Mouse (Mus musculus) lung, embryonic 15.5 days (tissue): ENCODE data around the gene Pomp. TPM values are rescaled to one million over a fixed set of nuclear protein-coding genes. Genes with fewer than 3 reads are reported as not detected.

Experiments
- ATAC-seq: fragments of 200-750 bp; cut with Nextera tagmentation; 2 replicates; pipeline ENCODE4 v1.8.0; 2017; ENCODE audit warnings: moderate number of reproducible peaks, borderline replicate concordance; ENCODE audit not compliant: low FRiP score, low TSS enrichment; ENCODE audit errors: extremely low read depth
- H3K27ac ChIP-seq: fragments of 300-500 bp; sonication (generic); 2 replicates; pipeline ENCODE4 v1.5.1; 2015; ENCODE audit warnings: moderate library complexity, mild to moderate bottlenecking, inconsistent platforms
- H3K27me3 ChIP-seq: fragments of 300-500 bp; sonication (generic); 2 replicates; pipeline ENCODE4 v1.6.1; 2015; ENCODE audit warnings: inconsistent platforms
- H3K36me3 ChIP-seq: fragments of 300-500 bp; sonication (generic); 2 replicates; pipeline ENCODE4 v1.6.1; 2015; ENCODE audit warnings: inconsistent platforms
- H3K4me1 ChIP-seq: fragments of 300-500 bp; sonication (generic); 2 replicates; pipeline ENCODE4 v1.6.1; 2015; ENCODE audit warnings: inconsistent platforms
- H3K4me2 ChIP-seq: fragments of 300-500 bp; sonication (generic); 2 replicates; pipeline ENCODE4 v1.6.1; 2015; ENCODE audit warnings: inconsistent platforms, mild to moderate bottlenecking, moderate library complexity
- H3K4me3 ChIP-seq: fragments of 300-500 bp; sonication (generic); 2 replicates; pipeline ENCODE4 v1.5.1; 2015; ENCODE audit warnings: mild to moderate bottlenecking, inconsistent platforms
- H3K9ac ChIP-seq: fragments of 300-500 bp; sonication (generic); 2 replicates; pipeline ENCODE4 v1.6.1; 2015; ENCODE audit warnings: inconsistent platforms
- H3K9me3 ChIP-seq: fragments of 300-500 bp; sonication (generic); 2 replicates; pipeline ENCODE4 v1.6.1; 2016; ENCODE audit warnings: inconsistent platforms
- WGBS: fragments of 180-500 bp; shearing (Covaris S2); methylation state at CpG from one replicate; pipeline ENCODE4 v1.1.7; 2015; 5-methylcytosine and 5-hydroxymethylcytosine counted together
- polyA plus RNA-seq: library from polyadenylated mRNA; unstranded; fragments of >200 nt; fragmentation: Nextera tagmentation; extraction: Ambion mirVana; gene quantifications from 2 replicates; pipeline ENCODE4 v1.2.1, GENCODE M21; 2015

Pomp gene
- polyA plus RNA-seq, 1 experiment from 2014 or later: 487 TPM

GRCm38 (mm10) chr5:147869568-147869967 lies 9.3 kb downstream of the Pomp start:
- no peaks in the 10 kb centered on the region for H3K9me3 ChIP-seq
- no peak overlapping the region for H3K4me3 ChIP-seq
- H3K4me1 ChIP-seq: no peaks in the 10 kb centered on the region; the same call in 1 of the 2 replicates
- no peak for ATAC-seq
- H3K36me3 ChIP-seq: peaks cover 87% of the 10 kb centered on the region
- H3K9ac ChIP-seq: no peak overlapping the region
- no peak overlapping the region for H3K4me2 ChIP-seq
- WGBS: 71% methylated on average over 6 of the region's 6 CpGs
- peak overlapping the region; percentile 85 for H3K27ac ChIP-seq
- H3K27me3 ChIP-seq: no peaks in the 10 kb centered on the region

- Histone ChIP-seq H3K36me3 (peaks cover 89% of the 10 kb centered on the region), H3K4me2 (no peak overlapping the region), H3K27ac (peak overlapping the region; percentile 85), H3K9me3 (no peaks in the 10 kb centered on the region), H3K4me1 (no peaks in the 10 kb centered on the region; the same call in 1 of the 2 replicates), H3K4me3 (no peak overlapping the region), H3K27me3 (no peaks in the 10 kb centered on the region), H3K9ac (no peak overlapping the region)
- WGBS: 48% methylated on average over 1 of the region's 1 CpGs
- ATAC-seq: peak; percentile 77
These were observed 10.0 kb downstream of the Pomp start for GRCm38 (mm10) chr5:147870296-147870695.

- ATAC-seq: no peak
These were observed 11.0 kb downstream of the Pomp start for GRCm38 (mm10) chr5:147871091-147871820.

GRCm38 (mm10) chr5:147874491-147875065 lies 14.3 kb downstream of the Pomp start:
- no peak overlapping the region for H3K27ac ChIP-seq
- no peak overlapping the region for H3K4me3 ChIP-seq
- H3K27me3 ChIP-seq: no peaks in the 10 kb centered on the region
- no peak overlapping the region for H3K9ac ChIP-seq
- H3K4me1 ChIP-seq: peaks cover 8% of the 10 kb centered on the region
- 88% methylated on average over 18 of the region's 18 CpGs for WGBS
- no peak for ATAC-seq
- H3K36me3 ChIP-seq: peaks cover 81% of the 10 kb centered on the region
- no peak overlapping the region for H3K4me2 ChIP-seq
- H3K9me3 ChIP-seq: no peaks in the 10 kb centered on the region

More at GRCm38 (mm10) chr5:147871091-147871820, 11.0 kb downstream of the Pomp start:
- Histone ChIP-seq H3K4me3 (no peak overlapping the region), H3K4me2 (no peak overlapping the region), H3K36me3 (peaks cover 90% of the 10 kb centered on the region), H3K27ac (peak overlapping the region; percentile 85), H3K9me3 (no peaks in the 10 kb centered on the region), H3K4me1 (no peaks in the 10 kb centered on the region; the same call in 1 of the 2 replicates), H3K9ac (no peak overlapping the region), H3K27me3 (no peaks in the 10 kb centered on the region)
- WGBS: 86% methylated on average over 15 of the region's 15 CpGs

- H3K9ac ChIP-seq: no peak overlapping the region
- no peak overlapping the region for H3K4me3 ChIP-seq
- H3K27me3 ChIP-seq: no peaks in the 10 kb centered on the region
- H3K36me3 ChIP-seq: peaks cover 83% of the 10 kb centered on the region
- no peaks in the 10 kb centered on the region for H3K9me3 ChIP-seq
- H3K27ac ChIP-seq: no peak overlapping the region
- H3K4me2 ChIP-seq: no peak overlapping the region
- 89% methylated on average over 8 of the region's 8 CpGs for WGBS
- H3K4me1 ChIP-seq: peaks cover 8% of the 10 kb centered on the region
- ATAC-seq: no peak
These were observed 14.9 kb downstream of the Pomp start for GRCm38 (mm10) chr5:147875210-147875609.

- WGBS: 83% methylated on average over 6 of the region's 6 CpGs
- H3K4me1 ChIP-seq: peaks cover 8% of the 10 kb centered on the region
- H3K9ac ChIP-seq: no peak overlapping the region
- peaks cover 79% of the 10 kb centered on the region for H3K36me3 ChIP-seq
- H3K27ac ChIP-seq: no peak overlapping the region
- no peaks in the 10 kb centered on the region for H3K27me3 ChIP-seq
- ATAC-seq: no peak
- no peaks in the 10 kb centered on the region for H3K9me3 ChIP-seq
- no peak overlapping the region for H3K4me2 ChIP-seq
- H3K4me3 ChIP-seq: no peak overlapping the region
These were observed 17.3 kb downstream of the Pomp start for GRCm38 (mm10) chr5:147877520-147877919.

GRCm38 (mm10) chr5:147879971-147880682 lies 19.9 kb downstream of the Pomp start:
- no peaks in the 10 kb centered on the region for H3K27me3 ChIP-seq
- H3K9ac ChIP-seq: no peak overlapping the region
- peaks cover 53% of the 10 kb centered on the region for H3K36me3 ChIP-seq
- H3K27ac ChIP-seq: no peak overlapping the region
- peaks cover 8% of the 10 kb centered on the region for H3K4me1 ChIP-seq
- no peak for ATAC-seq
- H3K4me2 ChIP-seq: no peak overlapping the region
- no peaks in the 10 kb centered on the region for H3K9me3 ChIP-seq
- 69% methylated on average over 17 of the region's 17 CpGs for WGBS
- no peak overlapping the region for H3K4me3 ChIP-seq

GRCm38 (mm10) chr5:147883581-147883980 lies 23.3 kb downstream of the Pomp start:
- Histone ChIP-seq H3K9me3 (no peaks in the 10 kb centered on the region), H3K27me3 (no peaks in the 10 kb centered on the region), H3K4me2 (no peak overlapping the region), H3K9ac (no peak overlapping the region), H3K27ac (no peak overlapping the region), H3K4me3 (no peak overlapping the region), H3K4me1 (no peaks in the 10 kb centered on the region), H3K36me3 (peaks cover 25% of the 10 kb centered on the region)
- WGBS: 76% methylated on average over 6 of the region's 6 CpGs
- no peak for ATAC-seq

GRCm38 (mm10) chr5:147888313-147889297 lies 28.3 kb downstream of the Pomp start:
- Histone ChIP-seq H3K27me3 (no peaks in the 10 kb centered on the region), H3K9ac (no peak overlapping the region), H3K36me3 (peaks cover 3% of the 10 kb centered on the region; the same call in 1 of the 2 replicates), H3K9me3 (no peaks in the 10 kb centered on the region), H3K27ac (no peak overlapping the region), H3K4me3 (no peak overlapping the region), H3K4me2 (no peak overlapping the region), H3K4me1 (peaks cover 5% of the 10 kb centered on the region; the same call in 1 of the 2 replicates)
- 53% methylated on average over 10 of the region's 12 CpGs for WGBS
- no peak for ATAC-seq

- H3K4me3 ChIP-seq: no peak overlapping the region
- no peak overlapping the region for H3K9ac ChIP-seq
These were observed 32.5 kb downstream of the Pomp start for GRCm38 (mm10) chr5:147892735-147893134.

GRCm38 (mm10) chr5:147893143-147893542 lies 32.9 kb downstream of the Pomp start:
- no peak overlapping the region for H3K27ac ChIP-seq
- ATAC-seq: no peak
- H3K4me1 ChIP-seq: peaks cover 16% of the 10 kb centered on the region
- H3K9ac ChIP-seq: no peak overlapping the region
- H3K36me3 ChIP-seq: no peaks in the 10 kb centered on the region
- no peaks in the 10 kb centered on the region for H3K27me3 ChIP-seq
- WGBS: 19% methylated on average over 9 of the region's 9 CpGs
- no peak overlapping the region for H3K4me3 ChIP-seq
- H3K9me3 ChIP-seq: no peaks in the 10 kb centered on the region
- peak overlapping the region; percentile 90 for H3K4me2 ChIP-seq

More at GRCm38 (mm10) chr5:147892735-147893134, 32.5 kb downstream of the Pomp start:
- ATAC-seq: no peak
- 31% methylated on average over 6 of the region's 6 CpGs for WGBS
- Histone ChIP-seq H3K36me3 (no peaks in the 10 kb centered on the region), H3K9me3 (no peaks in the 10 kb centered on the region), H3K27me3 (no peaks in the 10 kb centered on the region), H3K4me2 (no peak overlapping the region), H3K4me1 (peaks cover 16% of the 10 kb centered on the region), H3K27ac (no peak overlapping the region)
